16 mouse cellular contexts compared by ENCODE assay signal in the genomic region with DNA sequence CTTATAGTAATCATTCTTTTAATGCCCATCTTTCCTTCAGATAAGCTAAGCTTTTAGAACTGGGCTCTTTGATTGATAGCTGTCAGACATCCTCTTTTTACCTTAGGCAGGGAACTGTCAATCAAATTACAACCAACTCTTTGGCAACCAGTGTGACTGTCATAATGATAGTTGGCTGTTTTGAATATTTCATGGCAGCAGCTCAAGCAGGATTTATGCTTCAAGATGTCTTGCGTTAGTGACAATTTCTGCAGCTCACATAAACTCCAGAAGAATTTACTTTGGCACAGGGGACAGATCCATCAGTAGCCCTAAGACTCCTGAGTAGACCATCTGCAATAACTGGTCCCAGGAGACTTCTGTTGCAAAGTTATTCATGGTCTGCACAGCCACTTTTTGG.
"Had no signal": no experiment of that assay in that cellular context is flagged by ENCODE, and none has a peak within 500 bp of the region (broad histone marks: within the 10 kb centered on the region; RNA-seq: fewer than 3 reads in every experiment).

No protein-coding gene starts in this region.

- H3K4me1 ChIP-seq: lung, embryonic 15.5 days; megakaryocyte, embryonic 14.5 days; midbrain, embryonic 13.5 days; midbrain, embryonic 15.5 days; neural tube, embryonic 12.5 days; stomach, embryonic 15.5 days had no signal

- ATAC-seq: lung, postnatal 0 days; midbrain, embryonic 13.5 days; midbrain, embryonic 15.5 days had no signal

- H3K4me3 ChIP-seq: lung, embryonic 15.5 days; megakaryocyte, embryonic 14.5 days; midbrain, embryonic 13.5 days; midbrain, embryonic 15.5 days; neural tube, embryonic 12.5 days; stomach, embryonic 15.5 days had no signal

- H3K9ac ChIP-seq: lung, embryonic 15.5 days; midbrain, embryonic 13.5 days; midbrain, embryonic 15.5 days; neural tube, embryonic 12.5 days; stomach, embryonic 15.5 days had no signal

- H3K4me2 ChIP-seq: lung, embryonic 15.5 days; midbrain, embryonic 11.5 days; midbrain, embryonic 13.5 days; midbrain, embryonic 15.5 days; neural tube, embryonic 12.5 days; stomach, embryonic 15.5 days had no signal

- H3K27me3 ChIP-seq: lung, embryonic 15.5 days; megakaryocyte, embryonic 14.5 days; midbrain, embryonic 13.5 days; midbrain, embryonic 15.5 days; neural tube, embryonic 12.5 days; stomach, embryonic 15.5 days had no signal

- H3K36me3 ChIP-seq: lung, embryonic 15.5 days; midbrain, embryonic 13.5 days; midbrain, embryonic 15.5 days; neural tube, embryonic 12.5 days; stomach, embryonic 15.5 days had no signal

- DNase-seq: lung, postnatal 14 days; lung, postnatal 36 days; right cerebral cortex, postnatal 14 days; thymus, adult 2 months; thymus, postnatal 25 days; thymus, postnatal 4 days had no signal

- H3K9me3 ChIP-seq: lung, embryonic 15.5 days; midbrain, embryonic 13.5 days; midbrain, embryonic 15.5 days; neural tube, embryonic 12.5 days; stomach, embryonic 15.5 days had no signal

- H3K27ac ChIP-seq: lung, embryonic 15.5 days; macrophage; midbrain, embryonic 13.5 days; midbrain, embryonic 15.5 days; neural tube, embryonic 12.5 days; stomach, embryonic 15.5 days; stomach, postnatal 0 days had no signal
